Mouse (Mus musculus) myocyte (in vitro differentiated cells): ENCODE measurements at regions not wholly inside any gene's neighbourhood (a gene's known extent, or its start where the extent isn't known, plus 50 kb on each side); places are given as distances from the start of the nearest gene placed in this dataset.
A peak's percentile ranks its signal among the peaks of the same experiment; 100 is the strongest.

ENCODE experiments used
- H3K27me3 ChIP-seq: one replicate; pipeline ENCODE4 v1.6.1; 2011; ENCODE audit not compliant: control insufficient read depth, insufficient read depth, insufficient read length
- H3K36me3 ChIP-seq: one replicate; pipeline ENCODE4 v1.6.1; 2011; ENCODE audit not compliant: control insufficient read depth, insufficient read depth
- H3K4me2 ChIP-seq: one replicate; pipeline ENCODE4 v1.6.1; 2011; ENCODE audit warnings: low read depth, control low read depth
- H3K4me3 ChIP-seq: one replicate; pipeline ENCODE4 v1.5.1; 2011; ENCODE audit warnings: mild to moderate bottlenecking, control low read depth, moderate library complexity
- H3K79me2 ChIP-seq: one replicate; pipeline ENCODE4 v1.6.1; 2011; ENCODE audit not compliant: control insufficient read depth, insufficient read depth
- H3ac ChIP-seq: one replicate; pipeline ENCODE4 v1.6.1; 2011; ENCODE audit not compliant: control insufficient read depth, insufficient read length
- CEBPB ChIP-seq: IDR thresholded peaks from 2 replicates; pipeline ENCODE4 v1.6.1; 2011; ENCODE audit warnings: mild to moderate bottlenecking, moderate library complexity; ENCODE audit not compliant: poor library complexity, insufficient read depth, severe bottlenecking
- E2F4 ChIP-seq: IDR thresholded peaks from one replicate; pipeline ENCODE4 v1.6.1; 2011; ENCODE audit warnings: mild to moderate bottlenecking, control low read depth, moderate library complexity; ENCODE audit not compliant: insufficient read depth
- MAX ChIP-seq: IDR thresholded peaks from one replicate; pipeline ENCODE4 v1.6.1; 2011; ENCODE audit warnings: low read depth, mild to moderate bottlenecking, control low read depth
- MYOD1 ChIP-seq, 3 experiments: IDR thresholded peaks; one replicate each; pipeline ENCODE4 v1.6.1; 2011; ENCODE audit warnings: control low read depth in 2 of 3, low read depth in 2 of 3, mild to moderate bottlenecking in 2 of 3, moderate library complexity in 1 of 3; ENCODE audit not compliant: insufficient read length in 2 of 3, control insufficient read depth in 1 of 3
- MYOG ChIP-seq, 3 experiments: IDR thresholded peaks; one replicate each; pipeline ENCODE4 v1.6.1; 2011; ENCODE audit warnings: control low read depth in 2 of 3, low read depth in 2 of 3, mild to moderate bottlenecking in 2 of 3; ENCODE audit not compliant: insufficient read length in 2 of 3, control insufficient read depth in 1 of 3, insufficient read depth in 1 of 3
- POLR2A ChIP-seq: IDR thresholded peaks from one replicate; pipeline ENCODE4 v1.6.1; 2011; ENCODE audit warnings: low read depth, mild to moderate bottlenecking, control low read depth, moderate library complexity; ENCODE audit not compliant: insufficient read length
- POLR2AphosphoS2 ChIP-seq: IDR thresholded peaks from one replicate; pipeline ENCODE4 v1.6.1; 2011; ENCODE audit warnings: low read depth, control low read depth; ENCODE audit not compliant: insufficient read length
- REST ChIP-seq: IDR thresholded peaks from one replicate; pipeline ENCODE4 v1.6.1; 2011; ENCODE audit warnings: mild to moderate bottlenecking, control low read depth, moderate library complexity; ENCODE audit not compliant: insufficient read depth, insufficient read length
- SRF ChIP-seq: IDR thresholded peaks from one replicate; pipeline ENCODE4 v1.6.1; 2011; ENCODE audit warnings: low read depth; ENCODE audit not compliant: control insufficient read depth, insufficient read length
- TCF12 ChIP-seq: IDR thresholded peaks from one replicate; pipeline ENCODE4 v1.6.1; 2011; ENCODE audit warnings: mild to moderate bottlenecking, control low read depth; ENCODE audit not compliant: poor library complexity, insufficient read depth, severe bottlenecking
- TCF3 ChIP-seq: IDR thresholded peaks from one replicate; pipeline ENCODE4 v1.6.1; 2011; ENCODE audit warnings: low read depth, control low read depth; ENCODE audit not compliant: insufficient read length
- USF1 ChIP-seq: IDR thresholded peaks from one replicate; pipeline ENCODE4 v1.6.1; 2011; ENCODE audit warnings: low read depth, mild to moderate bottlenecking, control low read depth, moderate library complexity

GRCm38 (mm10) chr2:30525295-30525694 lies 51.3 kb upstream of the Ier5l start:
- Histone ChIP-seq H3K36me3 (no peaks in the 10 kb centered on the region), H3K4me3 (no peak overlapping the region), H3K79me2 (no peaks in the 10 kb centered on the region), H3ac (no peak overlapping the region), H3K27me3 (no peaks in the 10 kb centered on the region), H3K4me2 (no peak overlapping the region)
- TF ChIP-seq USF1 = no peak
- no peak for TF ChIP-seq MYOD1 (IDR thresholded peaks at IDR 0.05; ENCODE audit: control insufficient read depth in 1 of 3, insufficient read length in 2 of 3, low read depth in 2 of 3)
- TF ChIP-seq SRF = no peak

GRCm38 (mm10) chr2:30525831-30526230 lies 51.8 kb upstream of the Ier5l start:
- Histone ChIP-seq H3ac (no peak overlapping the region), H3K4me2 (no peak overlapping the region), H3K27me3 (no peaks in the 10 kb centered on the region), H3K4me3 (no peak overlapping the region), H3K79me2 (no peaks in the 10 kb centered on the region), H3K36me3 (no peaks in the 10 kb centered on the region)
- TF ChIP-seq TCF3 (no peak), USF1 (no peak)

- TF ChIP-seq POLR2AphosphoS2 (no peak), REST (no peak), TCF12 (no peak), SRF (no peak), TCF3 (no peak), MYOG (IDR thresholded peaks at IDR 0.05; ENCODE audit: control insufficient read depth in 1 of 3, insufficient read depth in 1 of 3, insufficient read length in 2 of 3, low read depth in 2 of 3) (no peak), CEBPB (no peak), USF1 (no peak), POLR2A (no peak), MAX (no peak), MYOD1 (IDR thresholded peaks at IDR 0.05; ENCODE audit: control insufficient read depth in 1 of 3, insufficient read length in 2 of 3, low read depth in 2 of 3) (no peak), E2F4 (no peak)
- no peaks in the 10 kb centered on the region for H3K79me2 ChIP-seq
- no peak overlapping the region for H3ac ChIP-seq
- no peak overlapping the region for H3K4me3 ChIP-seq
- H3K36me3 ChIP-seq = no peaks in the 10 kb centered on the region
- peak overlapping the region; percentile 62 for H3K4me2 ChIP-seq
- no peaks in the 10 kb centered on the region for H3K27me3 ChIP-seq
Measured at GRCm38 (mm10) chr2:30527495-30527894, 53.5 kb upstream of the Ier5l start.

- Histone ChIP-seq H3K4me2 (no peak overlapping the region), H3K79me2 (no peaks in the 10 kb centered on the region), H3K4me3 (no peak overlapping the region), H3K36me3 (no peaks in the 10 kb centered on the region), H3ac (no peak overlapping the region), H3K27me3 (no peaks in the 10 kb centered on the region)
- TF ChIP-seq REST = no peak
Measured at GRCm38 (mm10) chr2:30532948-30533347, 58.9 kb upstream of the Ier5l start.

GRCm38 (mm10) chr2:30533367-30533766 lies 59.3 kb upstream of the Ier5l start:
- TF ChIP-seq MAX (no peak), POLR2A (no peak), CEBPB (no peak), REST (no peak), SRF (no peak), MYOG (IDR thresholded peaks at IDR 0.05; ENCODE audit: control insufficient read depth in 1 of 3, insufficient read depth in 1 of 3, insufficient read length in 2 of 3, low read depth in 2 of 3) (no peak), POLR2AphosphoS2 (no peak), TCF3 (no peak), USF1 (no peak), MYOD1 (IDR thresholded peaks at IDR 0.05; ENCODE audit: control insufficient read depth in 1 of 3, insufficient read length in 2 of 3, low read depth in 2 of 3) (no peak), E2F4 (no peak), TCF12 (no peak)
- no peak overlapping the region for H3ac ChIP-seq
- H3K36me3 ChIP-seq = no peaks in the 10 kb centered on the region
- no peak overlapping the region for H3K4me2 ChIP-seq
- no peaks in the 10 kb centered on the region for H3K79me2 ChIP-seq
- no peak overlapping the region for H3K4me3 ChIP-seq
- H3K27me3 ChIP-seq = no peaks in the 10 kb centered on the region

- no peaks in the 10 kb centered on the region for H3K36me3 ChIP-seq
- no peak overlapping the region for H3K4me2 ChIP-seq
- no peaks in the 10 kb centered on the region for H3K79me2 ChIP-seq
- H3ac ChIP-seq = no peak overlapping the region
- no peak for TF ChIP-seq SRF
- TF ChIP-seq POLR2AphosphoS2 = no peak
- TF ChIP-seq CEBPB = no peak
- no peak for TF ChIP-seq MYOD1 (IDR thresholded peaks at IDR 0.05; ENCODE audit: control insufficient read depth in 1 of 3, insufficient read length in 2 of 3, low read depth in 2 of 3)
- TF ChIP-seq USF1 = no peak
- no peak for TF ChIP-seq MYOG (IDR thresholded peaks at IDR 0.05; ENCODE audit: control insufficient read depth in 1 of 3, insufficient read depth in 1 of 3, insufficient read length in 2 of 3, low read depth in 2 of 3)
- no peak for TF ChIP-seq REST
- no peak for TF ChIP-seq TCF12
- TF ChIP-seq MAX = no peak
- no peak for TF ChIP-seq POLR2A
- TF ChIP-seq E2F4 = no peak
- no peak for TF ChIP-seq TCF3
- H3K27me3 ChIP-seq = no peaks in the 10 kb centered on the region
- no peak overlapping the region for H3K4me3 ChIP-seq
Measured at GRCm38 (mm10) chr2:30534485-30534884, 60.4 kb upstream of the Cstad start.
